Mouse (Mus musculus): Measurements from ENCODE around the gene B4galt3.

DNA sequence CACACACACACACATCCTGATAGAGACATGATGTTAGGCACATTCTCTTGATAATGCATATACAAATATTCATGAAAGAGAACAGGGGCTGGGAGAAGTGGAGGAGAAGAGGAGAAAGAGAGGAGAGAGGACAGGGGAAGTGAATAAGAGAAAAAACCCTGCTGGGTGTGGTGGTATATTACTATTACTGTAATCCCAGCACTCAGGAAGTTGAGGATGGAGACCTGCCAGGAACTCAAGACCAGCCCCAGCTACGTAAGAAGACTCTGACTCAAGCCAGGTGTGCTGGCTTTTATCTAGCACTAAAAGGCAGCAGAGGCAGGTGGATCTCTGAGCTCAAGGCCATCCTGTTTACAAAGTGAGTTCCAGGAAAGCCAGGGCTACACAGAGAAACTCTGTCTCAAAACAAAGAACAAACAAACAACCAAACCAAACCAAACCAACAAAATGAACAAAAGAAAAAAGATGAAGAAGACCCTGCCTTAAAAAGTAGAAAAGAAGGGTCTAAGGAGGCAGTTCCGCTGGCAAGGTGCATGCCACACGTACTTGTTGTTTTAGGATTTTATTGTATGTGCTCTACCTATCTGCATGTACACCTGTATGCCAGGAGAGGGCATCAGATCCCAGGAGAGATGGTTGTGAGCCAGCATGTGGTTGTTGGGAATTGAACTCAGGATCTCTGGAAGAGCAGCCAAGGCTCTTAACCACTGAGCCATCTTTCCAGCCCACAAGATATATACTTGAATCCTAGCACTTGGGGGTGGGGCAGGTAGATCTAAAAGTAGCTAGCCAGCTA lies 6.3 kb upstream of the B4galt3 start:
- TF ChIP-seq CTCF (IDR thresholded peaks at IDR 0.05; ENCODE audit: low read depth) (peak; percentile 30; the same call in 1 of the 2 replicates), EP300 (IDR thresholded peaks at IDR 0.05; ENCODE audit: low read depth) (no peak)
